Mouse (Mus musculus): Measurements from ENCODE around the gene Ulk2. TPM values are rescaled to one million over a fixed set of nuclear protein-coding genes. Genes with fewer than 3 reads are reported as not detected.

Gene Ulk2
- total RNA-seq, 1 experiment from 2014 or later: 43.7 TPM

GRCm38 (mm10) chr11:61761584-61762407, 93.1 kb downstream of the Ulk2 start, which contains the start of gene Prpsap2:
Gene Prpsap2 (minus strand): TSS chr11:61762088.
- DNase-seq: peak; percentile 99

- DNase-seq: no peak
Measured at GRCm38 (mm10) chr11:61760518-61760917, 94.4 kb downstream of the Ulk2 start.

GRCm38 (mm10) chr11:61757151-61757550, 97.7 kb downstream of the Ulk2 start:
- no peak for DNase-seq

GRCm38 (mm10) chr11:61751612-61752011, 103.3 kb downstream of the Ulk2 start:
- no peak for DNase-seq

- no peak for DNase-seq
Measured at GRCm38 (mm10) chr11:61747161-61747560, 107.7 kb downstream of the Ulk2 start.

GRCm38 (mm10) chr11:61745781-61746180, 109.1 kb downstream of the Ulk2 start:
- DNase-seq: no peak

GRCm38 (mm10) chr11:61744460-61744859, 110.4 kb downstream of the Ulk2 start:
- no peak for DNase-seq

- DNase-seq: no peak
Measured at GRCm38 (mm10) chr11:61743768-61744167, 111.1 kb downstream of the Ulk2 start.

GRCm38 (mm10) chr11:61740500-61740899, 114.4 kb downstream of the Ulk2 start:
- no peak for DNase-seq

- DNase-seq: no peak
Measured at GRCm38 (mm10) chr11:61737290-61737689, 117.6 kb downstream of the Ulk2 start.

GRCm38 (mm10) chr11:61732672-61733071, 122.2 kb downstream of the Ulk2 start:
- DNase-seq: no peak

- DNase-seq: no peak
Measured at GRCm38 (mm10) chr11:61728037-61728436, 126.8 kb downstream of the Ulk2 start.

Other genes starting within 250 kb of the Ulk2 start
- gene Grap, start 201.8 kb downstream of the Ulk2 start, total RNA-seq (2021): 9.4 and 10.9 TPM in 2 replicates
- 1.6 and 2.7 TPM in 2 replicates for gene Fam83g, start 171.0 kb downstream of the Ulk2 start, total RNA-seq (2021)
- gene Slc5a10, start 134.2 kb downstream of the Ulk2 start, total RNA-seq (2021): not detected in 2 replicates
- gene Prpsap2, start 93.0 kb downstream of the Ulk2 start, total RNA-seq (2021): 30.4 and 43.0 TPM in 2 replicates
- 28.2 and 33.5 TPM in 2 replicates for gene Akap10, start 75.2 kb upstream of the Ulk2 start, total RNA-seq (2021)
- gene Specc1, start 101.7 kb upstream of the Ulk2 start, total RNA-seq (2021): 8.9 and 9.7 TPM in 2 replicates

Data from adrenal gland, postnatal 25 days (tissue).